Mouse (Mus musculus): ENCODE results near the gene Bloc1s1. TPM values are rescaled to one million over a fixed set of nuclear protein-coding genes. Genes with fewer than 3 reads are reported as not detected.
A peak's percentile ranks its signal among the peaks of the same experiment; 100 is the strongest.

The Bloc1s1 gene
- polyA plus RNA-seq, 1 experiment = 80.5 TPM

DNA sequence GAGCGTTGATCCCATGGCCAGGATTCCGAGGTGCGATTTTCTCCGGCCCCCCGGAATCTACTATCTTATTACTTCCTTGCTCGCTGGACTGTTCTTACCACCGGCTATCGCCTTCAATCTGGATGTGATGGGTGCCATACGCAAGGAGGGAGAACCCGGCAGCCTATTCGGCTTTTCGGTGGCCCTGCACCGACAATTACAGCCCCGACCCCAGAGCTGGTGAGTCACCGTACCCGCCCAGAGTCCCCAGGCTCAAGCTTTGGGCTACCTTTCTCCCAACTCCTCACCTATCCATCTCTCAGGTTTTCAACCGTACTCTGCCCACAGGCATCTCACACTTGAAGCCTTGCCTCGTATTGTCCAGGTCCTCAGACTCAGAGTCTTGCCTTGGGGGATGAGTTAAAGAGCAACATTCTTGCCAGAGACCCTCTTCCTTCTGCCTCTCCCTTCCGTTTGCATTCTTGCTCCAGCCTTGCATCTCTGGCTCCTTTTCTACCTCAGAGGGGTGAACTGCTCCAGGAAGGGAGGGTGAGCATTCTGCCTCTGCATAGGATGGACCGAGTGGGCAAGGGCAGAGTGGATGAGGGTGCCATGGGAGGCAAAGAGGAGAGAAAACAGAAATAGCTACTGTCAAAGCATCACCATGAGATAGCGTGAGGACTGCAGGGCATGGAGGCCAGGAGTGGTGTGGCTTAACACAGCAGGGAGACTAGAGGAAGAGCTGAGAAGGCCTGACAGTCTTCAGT is 10.3 kb upstream of the Bloc1s1 start:
- 0 out of 2 replicates have a peak, but pooled peaks cover 10% of the 10 kb centered on the region for H3K4me1 ChIP-seq (ENCODE audit: control insufficient read depth, insufficient read depth, low read length)
- peak overlapping the region; percentile 77 for H3K4me3 ChIP-seq (ENCODE audit: insufficient read depth, low read length)
- no peak overlapping the region for H3K27ac ChIP-seq (ENCODE audit: insufficient read depth, low read length)
- TF ChIP-seq CTCF (IDR thresholded peaks at IDR 0.05; ENCODE audit: borderline replicate concordance, insufficient read depth, low read length) (no peak), POLR2A (IDR thresholded peaks at IDR 0.05; ENCODE audit: low read depth, low read length) (no peak)

DNA sequence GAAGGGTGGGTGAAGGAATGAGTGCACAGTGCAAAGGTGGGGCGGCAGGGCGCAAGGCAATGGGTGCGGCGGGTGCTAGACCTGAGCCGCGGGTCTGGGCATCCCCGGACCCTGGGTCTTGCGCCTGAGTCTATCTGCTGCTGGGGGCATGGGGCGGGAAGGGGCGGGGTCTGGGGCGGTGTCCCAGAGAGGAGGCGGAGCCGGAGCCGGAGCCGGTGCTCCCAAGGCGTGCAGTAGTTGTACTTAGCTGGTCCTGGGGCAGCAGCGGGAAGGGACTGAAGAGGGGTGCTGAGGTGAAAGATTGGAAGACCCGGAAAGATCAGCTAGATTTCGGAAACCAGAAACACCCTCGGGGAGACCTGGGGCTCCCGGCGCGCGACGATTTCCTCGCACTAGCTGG is 9.7 kb upstream of the Bloc1s1 start, which contains the start of gene Itga7:
Gene Itga7, plus strand, starts transcription at position 245 of the 400 bp plus-strand sequence.
- Histone ChIP-seq H3K4me3 (ENCODE audit: insufficient read depth, low read length) (peak within 1 kb of the TSS; percentile 77), H3K4me1 (ENCODE audit: control insufficient read depth, insufficient read depth, low read length) (peaks cover 10% of the 10 kb centered on the region; the same call in 1 of the 2 replicates), H3K27ac (ENCODE audit: insufficient read depth, low read length) (no peak within 1 kb of the TSS)
- no peak for TF ChIP-seq CTCF (IDR thresholded peaks at IDR 0.05; ENCODE audit: borderline replicate concordance, insufficient read depth, low read length)
- peak; percentile 60 for TF ChIP-seq POLR2A (IDR thresholded peaks at IDR 0.05; ENCODE audit: low read depth, low read length)

DNA sequence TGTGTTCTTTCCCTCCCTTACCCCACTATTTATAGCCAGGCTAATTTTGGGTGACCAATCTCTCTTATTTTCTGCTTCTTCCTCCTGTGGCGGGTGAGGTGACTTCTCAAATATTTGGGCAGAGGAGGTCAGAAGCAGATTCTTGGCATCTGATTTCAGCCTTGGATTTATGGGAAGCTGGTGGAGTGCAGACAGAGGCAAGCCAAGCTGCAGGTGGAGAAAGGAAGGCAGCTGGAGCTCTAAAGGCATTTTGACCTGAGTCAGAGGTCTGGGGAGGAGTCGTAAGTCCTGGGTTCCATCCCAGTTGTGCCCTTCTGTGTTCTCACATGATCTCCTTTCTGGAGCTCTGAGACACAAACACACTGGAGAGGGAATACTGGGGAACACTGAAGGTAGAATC is 7.6 kb upstream of the Bloc1s1 start:
- H3K27ac ChIP-seq (ENCODE audit: insufficient read depth, low read length) = peak overlapping the region; percentile 53
- TF ChIP-seq POLR2A (IDR thresholded peaks at IDR 0.05; ENCODE audit: low read depth, low read length) (no peak), CTCF (IDR thresholded peaks at IDR 0.05; ENCODE audit: borderline replicate concordance, insufficient read depth, low read length) (no peak)
- H3K4me1 ChIP-seq (ENCODE audit: control insufficient read depth, insufficient read depth, low read length) = peaks cover 18% of the 10 kb centered on the region; the same call in 1 of the 2 replicates
- no peak overlapping the region for H3K4me3 ChIP-seq (ENCODE audit: insufficient read depth, low read length)

DNA sequence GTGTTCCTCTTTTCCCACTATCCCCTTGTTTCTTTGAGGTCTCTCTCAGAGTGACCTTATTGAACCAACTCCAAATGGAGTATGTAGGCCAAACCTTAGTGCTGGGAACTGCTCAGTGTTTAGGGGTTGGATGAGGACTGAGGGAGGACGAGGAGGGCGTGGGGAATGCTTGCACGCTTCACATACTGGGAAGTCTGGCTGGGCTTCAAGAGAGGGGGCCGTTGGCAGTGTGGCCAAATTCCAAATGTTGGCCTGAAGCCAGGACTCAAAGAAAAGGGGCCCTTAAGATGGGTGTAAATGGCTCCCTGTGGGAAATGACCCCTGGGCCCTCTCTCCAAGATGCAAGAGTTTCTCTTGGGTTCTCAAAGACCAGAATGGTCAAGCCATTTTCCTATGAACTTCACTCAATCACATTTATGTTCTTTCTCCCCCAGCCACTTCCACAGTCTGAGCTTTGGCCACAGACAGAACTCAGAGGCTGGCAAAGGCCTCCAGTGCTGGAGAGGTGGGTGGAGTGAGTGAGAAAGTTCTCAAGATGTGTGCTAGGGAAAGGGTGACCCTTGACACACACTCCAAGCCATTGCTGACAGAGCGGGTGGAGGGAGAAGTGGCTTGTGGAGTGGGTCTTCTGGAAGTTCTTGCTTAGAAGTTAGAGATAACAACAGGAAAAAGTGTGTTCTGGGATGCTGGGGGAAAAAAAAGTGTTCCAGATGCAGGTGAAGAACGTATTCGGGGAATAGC is 6.0 kb upstream of the Bloc1s1 start:
- TF ChIP-seq POLR2A (IDR thresholded peaks at IDR 0.05; ENCODE audit: low read depth, low read length) (no peak), CTCF (IDR thresholded peaks at IDR 0.05; ENCODE audit: borderline replicate concordance, insufficient read depth, low read length) (no peak)
- Histone ChIP-seq H3K4me1 (ENCODE audit: control insufficient read depth, insufficient read depth, low read length) (peaks cover 14% of the 10 kb centered on the region; the same call in 1 of the 2 replicates), H3K27ac (ENCODE audit: insufficient read depth, low read length) (no peak overlapping the region), H3K4me3 (ENCODE audit: insufficient read depth, low read length) (no peak overlapping the region)

DNA sequence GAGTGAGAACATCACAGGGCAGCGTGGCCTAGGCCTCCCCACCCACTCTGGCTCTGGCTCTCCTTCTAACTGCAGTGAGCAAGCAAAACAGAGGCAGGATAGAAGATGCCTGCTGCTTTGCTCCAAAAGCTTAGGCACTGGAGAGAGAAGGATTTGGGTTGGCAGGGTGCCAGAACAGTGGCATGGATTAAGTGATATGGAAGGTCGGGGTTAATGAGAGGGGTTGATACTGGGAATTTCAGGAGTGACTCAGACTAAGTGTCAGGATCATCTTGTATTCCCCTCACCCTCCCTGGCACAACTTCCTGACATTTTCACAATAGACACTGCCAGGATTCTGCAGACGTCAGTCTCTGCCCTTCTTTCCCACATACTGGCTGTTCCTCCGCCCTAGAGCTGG is 4.5 kb upstream of the Bloc1s1 start:
- no peak overlapping the region for H3K27ac ChIP-seq (ENCODE audit: insufficient read depth, low read length)
- H3K4me1 ChIP-seq (ENCODE audit: control insufficient read depth, insufficient read depth, low read length) = peaks cover 17% of the 10 kb centered on the region; the same call in 1 of the 2 replicates
- no peak for TF ChIP-seq CTCF (IDR thresholded peaks at IDR 0.05; ENCODE audit: borderline replicate concordance, insufficient read depth, low read length)
- H3K4me3 ChIP-seq (ENCODE audit: insufficient read depth, low read length) = no peak overlapping the region

DNA sequence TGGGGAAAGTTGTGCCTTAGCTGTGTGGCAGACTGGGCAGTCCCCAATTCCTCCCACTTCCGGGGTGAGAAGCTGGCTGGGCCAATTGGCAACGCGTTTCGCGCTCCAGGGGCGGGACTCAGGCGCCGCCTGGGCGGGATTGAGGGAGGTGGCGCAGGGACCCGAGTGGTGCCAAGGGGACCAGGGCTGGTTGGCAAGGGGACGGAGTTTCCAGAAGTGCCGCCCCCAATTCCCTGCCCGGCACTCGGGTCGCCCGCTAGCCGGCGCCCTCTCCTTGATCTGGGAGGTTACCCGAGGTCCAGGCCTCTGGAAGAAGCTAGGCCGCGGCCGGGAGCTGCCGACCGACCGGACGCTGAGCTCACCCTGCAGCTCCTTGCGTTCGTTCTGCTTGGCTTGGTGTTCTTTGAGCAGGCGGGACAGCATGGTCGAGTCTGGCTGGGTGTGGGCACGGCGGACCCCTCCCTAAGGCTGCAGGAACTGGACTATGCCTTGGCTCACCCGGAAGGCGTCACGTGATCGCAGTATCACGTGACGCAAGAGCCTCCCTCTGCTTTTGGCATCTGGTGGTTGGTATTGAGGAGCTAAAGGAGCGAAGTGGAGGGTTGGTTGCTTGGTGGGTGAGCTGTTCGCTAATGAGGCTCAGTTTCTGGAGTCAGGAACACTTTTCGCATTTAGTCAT is 683 bp downstream of the Bloc1s1 start:
- H3K27ac ChIP-seq (ENCODE audit: insufficient read depth, low read length) = peak overlapping the region; percentile 96
- peak overlapping the region; percentile 50 for H3K4me3 ChIP-seq (ENCODE audit: insufficient read depth, low read length)
- H3K4me1 ChIP-seq (ENCODE audit: control insufficient read depth, insufficient read depth, low read length) = peaks cover 29% of the 10 kb centered on the region
- TF ChIP-seq POLR2A (IDR thresholded peaks at IDR 0.05; ENCODE audit: low read depth, low read length) (peak; percentile 85), CTCF (IDR thresholded peaks at IDR 0.05; ENCODE audit: borderline replicate concordance, insufficient read depth, low read length) (no peak)

DNA sequence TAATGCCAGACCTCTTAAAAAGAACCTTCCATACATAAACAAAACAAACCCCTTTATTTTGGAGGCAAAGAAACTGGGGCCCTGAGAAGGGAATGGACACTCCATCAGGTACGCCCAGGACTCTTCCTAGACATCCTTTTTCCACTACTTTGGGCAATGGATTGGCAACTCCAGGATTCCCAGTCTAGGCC is 1.1 kb downstream of the Bloc1s1 start, which contains the start of gene Rdh5:
Gene Rdh5, minus strand, starts transcription at position 67 of the 191 bp plus-strand sequence.
- peak within 1 kb of the TSS; percentile 50 for H3K4me3 ChIP-seq (ENCODE audit: insufficient read depth, low read length)
- H3K4me1 ChIP-seq (ENCODE audit: control insufficient read depth, insufficient read depth, low read length) = peaks cover 28% of the 10 kb centered on the region
- TF ChIP-seq CTCF (IDR thresholded peaks at IDR 0.05; ENCODE audit: borderline replicate concordance, insufficient read depth, low read length) (no peak), POLR2A (IDR thresholded peaks at IDR 0.05; ENCODE audit: low read depth, low read length) (0 out of 2 replicates have a peak, but pooled peaks have one; percentile 40)
- H3K27ac ChIP-seq (ENCODE audit: insufficient read depth, low read length) = peak within 1 kb of the TSS; percentile 96

DNA sequence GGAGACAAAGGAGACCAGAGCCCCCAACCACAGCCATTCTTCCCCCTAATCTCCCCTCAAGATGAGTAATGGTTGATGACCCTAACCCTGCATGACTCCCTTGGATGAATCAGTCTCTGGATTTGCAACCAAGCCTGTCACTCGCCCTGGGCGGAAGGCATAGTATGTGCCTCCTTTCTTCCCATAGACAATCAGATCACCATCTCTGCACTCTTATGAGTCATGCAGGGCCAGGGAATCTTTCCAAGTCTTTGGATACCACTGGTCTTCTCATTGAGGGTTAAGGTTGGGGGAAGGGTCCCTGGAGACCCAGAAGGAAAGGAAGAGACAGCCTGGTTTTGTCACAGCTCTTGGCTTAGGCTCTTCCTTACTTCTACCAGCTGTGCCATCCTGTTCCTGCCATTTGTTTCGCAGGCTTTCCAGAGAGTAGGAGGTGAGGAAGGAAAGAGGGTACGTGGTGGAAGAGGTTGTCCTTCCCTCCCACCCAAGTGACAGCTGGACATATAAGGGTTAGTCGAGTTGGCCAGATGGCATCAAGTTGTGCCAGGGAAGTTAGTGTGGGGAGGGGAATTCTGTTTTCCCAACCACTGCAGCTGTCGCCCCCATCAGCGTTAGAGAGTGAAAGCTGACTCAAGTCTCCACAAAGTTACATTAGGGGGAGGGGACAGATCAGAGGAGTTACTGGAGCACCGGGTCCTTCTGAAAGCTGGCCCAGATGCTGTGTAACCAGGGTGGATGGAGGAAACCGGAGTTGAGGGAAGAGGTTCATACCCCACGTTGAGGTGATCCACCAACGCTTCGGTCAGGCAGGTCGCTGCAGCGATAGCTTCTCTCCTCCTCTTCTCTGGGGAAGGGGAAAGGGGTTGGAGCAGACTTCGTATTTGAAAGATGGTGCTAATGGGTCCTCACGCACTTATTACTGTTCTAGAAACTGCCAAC is 1.7 kb downstream of the Bloc1s1 start:
- TF ChIP-seq CTCF (IDR thresholded peaks at IDR 0.05; ENCODE audit: borderline replicate concordance, insufficient read depth, low read length) (no peak), POLR2A (IDR thresholded peaks at IDR 0.05; ENCODE audit: low read depth, low read length) (no peak; the same call in none of the 2 replicates)
- H3K4me1 ChIP-seq (ENCODE audit: control insufficient read depth, insufficient read depth, low read length) = peaks cover 28% of the 10 kb centered on the region
- peak overlapping the region; percentile 83 for H3K27ac ChIP-seq (ENCODE audit: insufficient read depth, low read length)
- H3K4me3 ChIP-seq (ENCODE audit: insufficient read depth, low read length) = 0 out of 2 replicates have a peak overlapping the region, but pooled peaks have one; percentile 11

DNA sequence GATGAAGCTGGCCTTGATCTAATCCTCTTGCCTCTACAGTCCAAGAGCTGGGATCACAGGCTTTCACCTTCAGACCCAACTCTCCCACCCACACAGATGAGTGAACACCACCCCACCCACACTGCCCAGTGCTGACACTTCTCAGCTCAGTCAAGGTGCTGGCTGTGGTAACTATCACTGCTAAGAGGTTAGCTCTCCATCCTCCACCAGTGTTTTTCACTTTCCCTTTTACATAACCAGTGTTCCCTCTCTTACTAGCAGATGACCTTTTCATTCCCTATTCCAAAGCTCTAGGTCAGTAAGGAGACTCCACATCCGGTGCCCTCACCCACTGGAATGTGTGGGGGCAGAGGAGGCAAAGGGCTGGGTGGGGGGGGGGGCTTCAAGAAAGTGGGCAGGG is 2.6 kb downstream of the Bloc1s1 start:
- Histone ChIP-seq H3K4me3 (ENCODE audit: insufficient read depth, low read length) (no peak overlapping the region), H3K4me1 (ENCODE audit: control insufficient read depth, insufficient read depth, low read length) (peaks cover 32% of the 10 kb centered on the region), H3K27ac (ENCODE audit: insufficient read depth, low read length) (peak overlapping the region; percentile 83)
- TF ChIP-seq CTCF (IDR thresholded peaks at IDR 0.05; ENCODE audit: borderline replicate concordance, insufficient read depth, low read length) (no peak), POLR2A (IDR thresholded peaks at IDR 0.05; ENCODE audit: low read depth, low read length) (0 out of 2 replicates have a peak, but pooled peaks have one; percentile 36)

Measured in embryonic fibroblast, embryonic 13.5 days (primary cell).